Mouse (Mus musculus) spleen, adult 2 months (tissue): Measurements from ENCODE around the gene Map2k1.

Experiments used
- CTCF ChIP-seq: fragments of 200-500 bp; IDR thresholded peaks from 2 replicates; pipeline ENCODE4 v1.5.1; 2011; ENCODE audit warnings: mild to moderate bottlenecking, inconsistent platforms; ENCODE audit not compliant: insufficient read depth, insufficient read length, insufficient replicate concordance; ENCODE audit errors: extremely low read depth
- POLR2A ChIP-seq: fragments of 200-500 bp; IDR thresholded peaks from 2 replicates; pipeline ENCODE4 v1.6.1; 2011; ENCODE audit warnings: low read depth, low read length, inconsistent platforms

DNA sequence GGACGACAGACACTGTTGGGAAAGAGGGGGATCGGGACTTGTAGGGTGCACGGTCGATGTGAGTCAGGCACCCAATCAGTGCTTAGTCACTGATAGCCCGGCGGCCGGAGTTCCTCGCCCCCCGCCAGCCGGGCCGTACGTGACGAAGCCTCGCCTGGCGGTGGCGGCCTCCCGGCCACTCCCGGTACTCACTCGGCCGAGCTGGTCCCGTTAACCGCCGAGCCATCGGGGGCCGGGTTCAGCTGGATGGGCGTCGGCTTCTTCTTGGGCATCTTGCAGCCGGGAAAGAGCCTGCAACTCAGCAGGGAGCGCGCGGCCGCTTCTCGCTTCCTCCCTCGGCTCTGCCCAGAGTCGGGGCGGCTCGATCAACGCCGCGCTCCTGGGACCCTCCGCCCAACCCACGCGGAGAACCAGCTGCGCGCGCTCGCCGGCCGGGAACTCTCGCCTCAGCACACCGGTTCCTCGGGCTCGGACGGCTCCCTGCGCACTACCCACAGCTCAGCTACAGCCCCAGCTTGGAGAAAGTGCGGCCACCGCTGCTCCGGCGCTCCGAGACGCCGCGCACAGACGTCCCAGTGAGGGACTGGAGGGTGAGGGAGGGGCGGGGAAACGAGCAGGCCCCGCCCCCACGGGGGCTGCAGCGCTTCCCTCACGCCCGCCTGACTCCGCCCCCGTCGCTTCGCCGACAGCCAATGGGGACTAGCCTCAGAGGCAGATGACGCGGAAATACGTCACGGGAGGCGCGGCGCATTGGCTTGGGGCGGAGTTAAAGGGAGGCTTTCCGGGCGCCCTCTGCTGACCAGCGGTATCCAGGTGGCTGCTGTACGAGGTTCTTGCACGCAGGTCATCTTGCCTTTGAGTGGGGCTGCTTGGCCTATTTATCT lies at the start of gene Map2k1:
- TF ChIP-seq CTCF: peak; percentile 59; the same call in 1 of the 2 replicates
- TF ChIP-seq POLR2A: peak; percentile 98
